Mouse (Mus musculus): Measurements from ENCODE around the gene Wee2.

DNA sequence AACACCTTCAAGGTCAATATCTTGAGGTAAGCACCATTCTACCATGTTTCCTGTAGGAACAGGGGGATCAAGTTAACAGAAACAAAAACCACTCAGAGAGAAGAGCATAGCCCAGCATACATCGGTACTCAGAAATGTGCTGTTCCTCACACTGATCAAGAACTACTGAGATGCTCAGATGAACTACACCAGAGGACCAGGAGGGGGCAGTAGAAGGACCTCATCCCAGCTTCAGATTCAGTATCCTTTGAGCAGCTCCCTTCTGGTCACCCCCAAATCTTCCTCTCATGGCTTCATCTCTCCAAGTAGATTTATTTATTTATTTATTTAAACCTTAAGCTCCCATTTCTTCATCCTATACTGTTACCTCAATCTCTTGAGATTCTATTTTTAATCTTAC, 15.1 kb upstream of the Wee2 start:
- TF ChIP-seq ZC3H11A (IDR thresholded peaks at IDR 0.05; ENCODE audit: low read depth, low read length), result no peak
- peak; percentile 57 to 76 (median 71) for TF ChIP-seq CTCF (IDR thresholded peaks at IDR 0.05 in 2 of 3, conservative IDR thresholded peaks at IDR 0.05 in 1 of 3; ENCODE audit: control insufficient read depth in 1 of 3, insufficient read depth in 1 of 3, low read depth in 2 of 3, low read length in 3 of 3, poor library complexity in 1 of 3, severe bottlenecking in 1 of 3)
